Mouse (Mus musculus) left cerebral cortex, postnatal 14 days (tissue): ENCODE measurements around the gene Angptl6. TPM values are rescaled to one million over a fixed set of nuclear protein-coding genes. Genes with fewer than 3 reads are reported as not detected.

Experiments
- DNase-seq, 2 experiments: peaks; one replicate each; pipeline ENCODE4 v3.0.0; 2021 to 2022; ENCODE audit warnings: low spot score in 2 of 2, mixed read lengths in 1 of 2
- intact Hi-C: fragments of 180-260 bp; cut with DNase I; formaldehyde crosslinking; loops from one replicate; pipeline ENCODE4 v1.15.1; 2025
- total RNA-seq, 2 experiments: library from RNA; stranded (reverse); gene quantifications; 2 replicates each; pipeline ENCODE4 v1.2.3; 2021

The Angptl6 gene
- total RNA-seq, 2 experiments from 2014 or later = 10.3 to 11.1 TPM

DNA sequence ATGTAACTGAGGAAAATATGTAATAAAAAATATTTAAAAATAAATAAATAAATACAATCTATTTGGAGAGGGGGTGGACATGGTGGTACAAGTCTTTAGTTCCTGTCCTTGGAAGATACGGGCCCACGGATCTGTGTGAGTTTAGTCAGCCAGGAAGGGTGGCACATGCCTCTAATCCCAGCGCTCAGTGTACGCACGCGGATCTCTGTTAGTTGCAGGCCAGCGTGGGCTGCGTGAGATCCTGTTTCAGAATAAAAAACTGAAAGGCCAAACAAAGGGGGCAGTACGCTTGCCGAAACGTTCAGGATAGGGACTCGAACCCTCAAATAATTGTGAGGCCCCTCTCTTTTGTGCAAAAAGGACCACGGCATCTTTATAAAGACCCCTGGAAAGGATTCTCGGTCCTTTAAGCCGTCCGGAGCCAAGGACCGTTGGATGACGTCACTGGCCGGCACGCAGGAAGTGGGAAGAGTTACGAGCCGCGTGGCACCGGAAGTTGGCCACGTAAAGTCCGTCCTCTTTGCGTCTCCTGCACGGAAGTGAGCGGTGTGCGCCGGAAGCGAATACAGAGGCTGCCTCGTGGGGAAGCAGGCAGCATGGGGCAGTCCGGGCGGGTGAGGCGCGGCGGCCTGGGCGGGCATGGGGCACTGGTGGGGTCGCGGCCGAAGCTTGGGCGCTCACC is 8.3 kb upstream of the Angptl6 start, which contains the start of gene Ppan:
Gene Ppan, plus strand, starts transcription at position 472 of the 682 bp plus-strand sequence.
- peak; percentile 96 for DNase-seq
- intact Hi-C loops = no loop called here

DNA sequence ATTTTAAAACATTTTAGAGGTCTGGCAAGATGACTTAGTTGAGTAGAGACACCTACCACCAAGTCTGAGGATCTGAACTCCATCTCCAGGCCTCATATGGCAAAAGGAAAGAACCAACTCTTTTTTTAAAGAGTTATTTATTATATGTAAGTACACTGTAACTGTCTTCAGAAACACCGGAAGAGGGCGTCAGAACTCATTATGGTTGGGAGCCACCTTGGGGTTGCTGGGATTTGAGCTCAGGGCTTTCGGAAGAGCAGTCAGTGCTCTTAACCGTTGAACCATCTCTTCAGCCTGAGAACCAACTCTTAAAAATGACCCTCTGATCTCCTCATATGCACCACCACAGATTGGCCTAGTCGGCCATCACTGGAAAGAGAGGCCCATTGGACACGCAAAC is 7.7 kb upstream of the Angptl6 start:
- no peak for DNase-seq
- intact Hi-C loops = no loop called here

DNA sequence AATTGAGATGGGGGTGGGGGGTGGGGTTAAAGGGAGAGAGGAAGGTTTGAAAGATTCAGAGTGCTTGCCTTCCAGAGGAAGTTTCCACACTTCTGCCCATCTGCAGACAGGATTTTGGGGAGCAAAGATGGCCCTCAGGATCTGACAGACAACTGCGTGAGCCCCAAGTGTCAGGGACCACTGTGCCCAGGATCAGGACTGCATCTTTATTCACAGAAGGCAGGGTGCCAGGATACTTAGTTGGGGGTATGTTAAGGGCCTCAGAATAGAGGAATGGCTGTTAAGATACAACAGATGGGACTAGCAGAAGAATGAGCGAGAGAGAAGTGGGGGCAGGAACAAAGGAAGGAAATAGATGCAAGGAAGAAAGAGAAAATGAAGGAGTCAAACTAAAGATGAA is 7.0 kb upstream of the Angptl6 start:
- DNase-seq = no peak
- intact Hi-C loops = no loop called here

DNA sequence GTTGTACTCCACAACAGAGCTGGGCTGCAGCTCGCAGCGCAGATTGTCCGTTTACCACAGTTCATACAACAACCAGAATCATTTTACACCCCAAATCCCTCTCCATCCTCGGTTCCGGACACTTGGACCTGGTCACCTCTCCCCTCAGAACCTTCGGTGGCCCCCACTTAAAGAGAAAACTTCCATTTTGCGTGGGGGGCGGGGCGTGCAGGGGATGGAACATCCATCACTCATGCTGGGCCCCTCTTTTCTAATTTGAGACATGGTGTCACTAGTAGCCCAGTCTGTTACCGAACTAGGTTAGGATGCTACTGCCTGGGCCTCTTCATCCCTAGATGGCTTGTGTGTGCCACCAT is 839 bp downstream of the Angptl6 start:
- DNase-seq = no peak
- intact Hi-C loops = no loop called here

DNA sequence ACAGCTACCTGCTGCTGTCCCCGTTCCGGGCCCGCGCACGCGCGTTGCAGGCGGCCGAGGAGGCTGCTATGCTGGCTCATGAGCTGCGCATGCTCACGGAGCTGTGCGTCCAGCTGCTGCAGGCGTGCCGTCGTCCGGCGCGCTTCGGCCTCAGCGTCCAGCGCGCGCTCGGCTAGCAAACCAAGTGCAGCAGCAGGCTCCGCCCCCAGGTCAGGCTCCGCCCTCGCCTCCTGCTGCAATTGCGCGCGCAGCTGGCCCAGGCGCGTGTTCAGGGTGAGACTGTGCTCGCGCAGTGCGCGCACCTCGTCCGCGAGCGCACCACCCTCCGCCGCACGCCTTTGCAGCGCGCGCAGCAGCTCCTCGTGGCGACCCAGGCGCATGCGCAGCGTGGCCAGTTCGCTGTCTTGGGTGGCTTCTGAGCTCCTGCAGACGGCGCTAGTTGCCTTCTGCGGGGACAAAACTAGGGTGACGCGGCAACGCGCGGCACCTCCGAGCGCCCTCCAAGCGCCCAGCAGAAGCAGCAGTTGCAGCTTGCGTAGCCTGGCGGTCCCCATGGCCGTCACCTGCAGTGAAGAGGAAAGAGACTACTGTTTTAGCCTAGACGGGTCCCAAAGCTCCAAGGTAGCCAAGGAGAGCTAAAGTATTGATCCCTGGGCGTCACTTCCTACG is 1.4 kb downstream of the Angptl6 start:
- intact Hi-C loops = no loop called here
- peak; percentile 100 for DNase-seq

DNA sequence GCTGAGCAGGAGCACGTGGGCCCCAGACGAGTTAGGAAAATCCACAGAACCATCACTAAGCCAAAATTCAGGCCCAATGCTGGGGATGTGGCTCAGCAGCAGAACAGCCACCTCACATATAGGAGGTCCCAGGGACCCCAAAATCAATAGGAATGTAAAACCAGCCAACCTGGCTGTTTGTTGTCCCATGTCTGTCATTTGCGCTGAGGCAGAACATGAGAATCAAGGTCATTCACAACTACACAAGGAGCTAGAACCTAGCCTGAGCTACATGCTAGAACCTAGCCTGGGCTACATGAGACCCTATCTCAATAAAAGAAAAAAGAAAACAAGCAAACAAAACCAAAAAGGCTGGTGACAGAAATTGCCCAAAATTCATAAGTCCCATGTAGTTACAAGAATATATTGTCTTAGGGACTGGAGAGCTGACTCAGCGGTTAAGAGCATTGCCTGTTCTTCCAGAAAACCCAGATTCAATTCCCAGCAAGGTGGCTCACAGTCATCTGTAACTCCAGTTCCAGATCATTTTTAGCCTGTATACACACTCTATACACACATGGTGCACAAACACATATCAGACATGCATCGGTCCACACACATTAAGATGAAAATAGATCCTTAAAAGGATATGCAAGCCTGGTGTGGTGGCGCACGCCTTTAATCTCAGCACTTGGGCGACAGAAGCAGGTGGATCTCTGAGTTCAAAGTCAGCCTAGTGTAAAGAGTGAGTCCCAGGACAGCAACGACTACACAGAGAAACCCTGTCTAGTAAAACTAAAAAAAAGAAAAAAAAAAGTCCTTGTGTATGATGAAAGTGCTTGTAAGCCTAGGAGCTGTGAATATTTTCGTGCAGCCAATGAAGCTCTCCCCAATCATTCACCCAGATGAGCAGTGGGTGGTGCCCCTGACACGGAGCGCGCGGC is 2.1 kb downstream of the Angptl6 start:
- intact Hi-C loops = no loop called here
- DNase-seq = no peak

DNA sequence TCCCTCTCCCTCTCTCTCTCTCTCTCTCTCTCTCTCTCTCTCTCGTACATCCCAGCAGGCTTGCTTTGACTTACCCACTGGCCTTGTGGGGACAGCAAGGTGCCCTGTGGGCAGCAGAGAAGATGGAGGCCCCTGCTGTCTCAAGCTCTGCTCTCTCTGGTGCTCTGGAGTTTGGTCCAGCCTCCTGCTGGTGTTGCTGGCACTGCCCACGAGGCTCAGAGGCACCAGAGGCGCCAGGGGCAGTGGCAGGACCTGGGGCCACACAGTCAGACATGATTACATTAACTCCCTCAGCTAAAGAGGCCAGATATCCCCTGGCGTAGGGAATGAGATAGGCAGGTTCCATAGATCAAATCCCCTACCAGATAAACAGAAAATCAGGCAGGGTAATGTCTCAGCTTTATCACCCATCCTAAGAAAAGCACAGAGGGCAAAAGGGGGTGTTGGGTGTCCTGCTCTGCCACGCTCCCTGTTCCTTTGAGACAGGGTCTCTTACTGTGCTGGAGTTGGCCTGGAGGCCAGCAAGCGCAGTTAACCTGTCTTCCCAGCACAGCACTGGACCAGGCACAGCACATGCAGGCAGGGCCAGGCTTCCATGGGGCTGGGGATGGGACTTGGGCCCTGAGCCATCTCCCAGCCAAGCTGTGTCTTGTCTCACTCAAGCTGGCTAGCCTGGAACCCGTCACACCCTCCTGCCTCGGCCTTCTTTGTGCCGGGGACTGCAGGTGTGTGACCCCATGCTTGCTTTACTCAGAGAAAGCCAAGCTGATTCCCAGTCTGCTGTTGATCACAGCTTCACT is 3.0 kb downstream of the Angptl6 start:
- DNase-seq = no peak
- intact Hi-C loops = no loop called here

DNA sequence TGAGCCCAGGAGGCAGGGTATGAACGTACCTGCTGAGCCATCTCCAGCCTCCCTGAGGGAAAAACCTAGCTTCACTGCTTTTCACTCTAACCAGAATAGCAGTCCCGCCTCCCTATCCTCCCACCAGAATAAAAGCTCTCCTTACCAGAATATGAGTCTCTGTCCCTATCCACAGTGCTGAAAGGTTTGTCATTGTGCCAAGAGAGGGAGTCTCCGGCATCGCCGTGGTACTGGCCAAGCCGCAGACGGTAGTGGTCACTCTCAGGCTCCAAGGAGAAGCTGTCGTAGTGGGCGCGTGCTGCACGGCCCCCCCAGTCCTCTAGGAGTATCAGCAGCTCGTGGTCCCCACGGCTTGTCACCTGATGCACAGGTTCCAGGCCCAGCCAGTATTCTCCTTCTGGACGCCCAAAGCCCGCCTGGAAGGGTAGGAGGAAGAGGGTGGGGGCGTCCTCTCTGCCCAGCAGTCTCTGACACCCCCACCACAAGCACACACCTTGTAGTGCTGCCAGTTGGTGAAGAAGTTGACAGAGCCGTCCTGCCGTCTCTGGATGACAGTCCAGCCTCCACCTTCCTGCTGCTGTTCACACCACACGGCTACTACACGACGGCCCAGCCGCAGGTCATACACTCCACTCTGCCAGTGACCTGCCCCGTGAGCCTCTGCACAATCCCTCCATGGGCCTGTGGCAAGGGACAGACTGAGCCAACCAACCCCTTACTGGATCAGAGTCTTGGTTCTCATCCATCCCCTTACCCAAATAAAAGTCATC is 4.3 kb downstream of the Angptl6 start:
- intact Hi-C loops = no loop called here
- DNase-seq = peak in 1 of 2 experiments; percentile 66

DNA sequence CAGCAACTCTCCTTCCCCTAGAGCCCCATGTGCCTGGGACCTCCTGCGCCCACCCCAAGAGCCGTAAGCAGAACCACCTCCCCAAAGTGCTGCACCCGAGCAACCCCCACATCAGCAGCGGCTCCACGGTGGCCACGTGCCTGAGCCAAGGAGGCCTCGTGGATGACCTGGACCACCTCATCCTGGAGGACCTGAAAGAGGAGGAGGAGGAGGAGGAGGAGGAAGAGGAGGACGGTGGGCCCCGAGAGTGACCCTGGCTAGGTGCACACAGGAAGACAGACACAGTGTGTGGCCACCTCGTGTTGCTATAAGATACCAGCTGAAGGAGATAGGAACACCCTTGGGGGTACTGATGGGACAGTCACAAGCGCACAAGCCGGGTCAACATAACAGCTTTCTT is 6.0 kb downstream of the Angptl6 start:
- intact Hi-C loops = no loop called here
- DNase-seq = no peak

DNA sequence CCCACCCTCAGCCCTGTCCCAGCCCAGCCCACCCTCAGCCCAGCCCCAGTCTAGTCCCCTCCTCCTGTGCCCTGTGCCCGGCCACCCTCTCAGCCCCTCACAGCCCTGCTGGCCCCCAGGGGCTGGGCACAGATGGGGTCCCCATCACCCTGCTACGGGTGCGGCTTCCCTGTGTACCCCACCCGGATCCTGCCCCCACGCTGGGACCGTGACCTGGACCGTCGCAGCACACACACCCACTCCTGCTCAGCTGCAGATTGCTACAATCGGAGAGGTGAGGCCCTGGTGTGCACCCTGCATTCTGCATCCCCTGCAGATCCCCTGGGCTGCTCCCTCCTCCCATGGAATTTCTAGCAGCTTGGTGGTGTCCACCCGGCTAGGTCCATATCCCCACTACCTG is 6.5 kb downstream of the Angptl6 start:
- DNase-seq = no peak
- intact Hi-C loops = no loop called here

DNA sequence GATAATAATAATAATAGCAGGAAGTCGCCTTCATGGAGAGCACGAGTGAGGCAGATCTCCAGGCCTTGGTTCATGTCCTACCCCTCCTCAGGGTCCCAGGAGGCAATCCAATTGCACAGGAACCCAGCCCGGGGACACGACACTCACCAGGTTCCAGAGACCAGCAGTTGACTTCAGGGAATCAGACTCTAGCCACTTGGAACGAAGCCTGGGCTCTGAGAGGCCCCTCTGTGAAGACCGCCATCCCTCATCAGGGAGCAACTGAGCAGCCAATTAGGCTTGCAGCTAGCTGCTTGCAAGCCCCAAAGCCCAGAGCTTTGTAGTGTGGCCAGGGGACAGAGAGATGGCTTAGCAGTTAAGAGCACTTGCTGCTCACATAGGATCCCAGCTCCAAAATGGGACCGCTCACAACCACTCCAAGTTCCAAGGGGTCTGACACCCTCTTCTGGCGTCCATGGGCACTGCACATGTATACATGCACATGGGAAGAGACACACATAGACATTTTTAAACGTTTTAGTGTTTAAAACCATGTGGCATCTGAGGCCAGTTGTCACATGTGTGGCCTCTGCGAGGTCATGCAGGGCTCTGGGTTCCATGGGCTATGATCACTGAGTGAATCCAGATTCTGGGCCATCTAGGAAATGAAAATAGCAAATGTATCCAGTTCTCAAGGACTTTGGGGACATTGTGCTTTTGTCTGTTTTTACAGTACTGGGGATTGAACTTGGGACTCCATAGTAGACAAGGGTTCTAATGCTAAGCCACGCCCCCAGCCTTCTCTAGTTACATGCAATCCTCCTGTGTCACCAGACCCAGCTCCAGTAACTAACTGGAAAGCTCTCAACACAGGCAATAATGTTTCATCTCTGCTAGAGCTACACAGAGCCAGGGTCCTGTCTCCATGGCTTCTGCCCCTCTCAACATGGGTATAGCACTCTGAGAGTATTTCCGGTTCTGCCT is 9.0 kb downstream of the Angptl6 start:
- DNase-seq = no peak
- intact Hi-C loops = no loop called here

DNA sequence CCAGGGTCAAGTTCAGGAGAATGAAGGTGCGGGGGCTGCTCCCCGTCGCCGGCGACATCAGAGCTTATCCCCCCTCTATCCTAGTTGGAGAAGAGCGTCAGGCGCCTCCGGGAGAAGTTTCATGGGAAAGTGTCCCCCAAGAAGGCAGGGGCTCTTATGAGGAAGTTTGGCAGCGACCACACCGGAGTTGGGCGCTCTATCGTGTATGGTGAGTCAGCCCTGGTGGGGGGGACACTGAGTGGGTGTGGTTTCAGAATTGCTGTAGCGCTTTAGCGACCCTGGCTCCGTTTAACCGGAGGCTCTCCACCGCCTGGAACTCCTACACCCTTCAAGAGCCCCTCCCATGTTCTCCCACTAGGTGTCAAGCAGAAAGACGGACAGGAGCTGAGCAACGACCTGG is 10.3 kb downstream of the Angptl6 start:
- intact Hi-C loops = no loop called here
- no peak for DNase-seq

DNA sequence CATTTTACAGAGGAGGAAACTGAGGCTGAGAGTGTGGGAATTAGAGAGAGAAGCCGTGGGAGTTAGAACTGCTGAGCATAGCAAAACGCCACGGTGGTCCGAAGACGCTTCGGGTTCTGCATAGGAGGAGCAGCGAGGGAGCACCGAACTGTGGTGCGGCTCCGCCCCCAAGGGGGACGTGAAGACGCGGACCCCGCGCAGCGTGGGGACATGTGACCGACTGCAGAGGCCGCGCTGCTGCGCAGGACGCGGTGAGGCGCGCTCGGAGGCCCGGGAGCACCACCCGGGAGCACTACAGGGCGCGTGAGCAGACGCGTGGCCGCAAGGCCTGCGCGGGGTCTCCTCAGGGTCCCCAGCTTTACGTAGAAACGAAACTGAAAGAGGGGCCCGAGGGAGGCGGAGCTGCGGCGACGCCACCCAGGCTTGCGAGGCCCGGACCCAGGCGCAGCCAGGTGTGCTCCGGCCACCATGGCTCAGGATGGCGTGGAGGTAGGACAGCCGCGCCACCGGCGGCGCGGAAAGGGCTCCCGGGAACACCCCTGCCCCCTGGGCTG is 11.0 kb downstream of the Angptl6 start, which contains the start of gene A230050P20Rik:
Gene A230050P20Rik, plus strand, starts transcription at position 195 of the 554 bp plus-strand sequence.
- intact Hi-C loops = no loop called here
- peak; percentile 81 for DNase-seq

DNA sequence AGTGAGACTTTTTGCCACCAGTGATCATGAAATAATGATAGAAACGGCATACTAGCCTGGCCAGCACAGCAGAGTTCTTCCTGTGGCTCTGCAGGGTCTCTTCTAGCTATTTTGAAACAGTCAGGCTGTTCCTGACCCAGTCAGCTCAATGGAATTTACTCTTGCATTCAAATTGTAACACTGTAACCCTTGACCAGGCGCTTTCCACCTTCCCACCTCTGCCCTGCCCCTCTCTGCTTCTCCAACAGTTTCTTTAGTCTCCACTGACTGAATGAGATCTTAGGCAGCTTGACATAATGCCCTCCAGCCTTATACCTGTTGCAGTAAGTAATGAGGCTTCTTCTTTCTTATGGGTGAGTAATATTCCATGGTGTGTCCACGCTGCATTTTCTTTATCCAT is 12.6 kb downstream of the Angptl6 start:
- intact Hi-C loops = no loop called here
- no peak for DNase-seq

DNA sequence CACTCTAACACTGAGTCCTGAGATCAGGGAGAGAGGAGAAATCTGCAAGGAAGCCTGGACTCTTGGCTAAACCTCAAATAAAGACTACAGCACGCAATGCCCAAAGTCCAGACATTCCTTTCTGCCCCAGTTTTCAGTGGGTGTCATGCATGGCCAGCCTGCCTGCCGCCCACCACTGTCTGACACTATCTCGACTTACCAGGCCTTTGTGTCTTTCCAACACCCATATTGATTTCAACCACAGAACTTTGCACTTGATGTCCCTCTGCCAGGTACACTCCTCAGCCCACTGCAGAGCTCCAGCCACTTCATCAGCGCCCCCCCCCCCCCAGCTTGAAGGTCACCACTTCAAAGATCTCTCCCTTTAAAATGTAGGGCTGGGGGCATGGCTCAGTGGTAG is 17.3 kb downstream of the Angptl6 start:
- intact Hi-C loops = no loop called here
- no peak for DNase-seq

DNA sequence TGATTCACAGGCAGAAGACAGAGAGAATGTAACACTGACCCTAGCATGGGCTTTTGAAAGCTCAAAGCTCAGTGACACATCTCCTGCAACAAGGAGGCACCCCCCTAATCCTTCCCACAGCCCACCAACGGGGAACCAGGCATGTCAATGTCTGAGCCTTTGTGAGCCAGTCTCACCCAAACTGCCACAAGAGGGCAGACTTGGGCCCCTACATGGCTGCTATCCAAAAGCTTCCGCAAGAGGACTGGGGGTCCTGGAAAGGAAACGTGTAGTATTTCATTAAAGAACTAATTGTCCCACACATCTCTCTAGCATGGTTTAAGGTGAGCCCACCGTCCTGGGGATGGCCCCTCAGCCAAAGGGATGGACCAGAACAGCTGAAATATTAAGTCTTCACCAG is 17.7 kb downstream of the Angptl6 start:
- intact Hi-C loops = no loop called here
- no peak for DNase-seq

DNA sequence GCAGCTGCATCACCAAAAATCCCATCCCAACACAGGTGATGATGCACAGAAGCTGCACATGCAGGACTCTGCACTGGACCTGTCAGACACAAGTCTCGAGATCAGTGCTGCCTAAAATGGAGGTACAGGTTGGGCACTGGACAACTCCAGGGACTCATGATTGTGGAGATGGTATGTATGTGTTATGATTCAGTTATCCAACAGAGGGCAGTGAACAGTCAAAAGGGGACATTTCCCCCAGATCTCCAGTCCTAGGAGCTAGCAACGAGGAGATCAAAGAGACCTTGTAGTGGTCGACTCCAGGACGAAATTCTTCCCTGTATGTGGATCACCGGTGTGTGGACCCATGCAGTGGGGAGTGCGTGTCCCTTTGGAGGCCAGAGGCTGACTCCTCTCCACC is 19.6 kb downstream of the Angptl6 start:
- intact Hi-C loops = no loop called here
- DNase-seq = no peak
